Mouse (Mus musculus): ENCODE data around the gene Cox5a. TPM values are rescaled to one million over a fixed set of nuclear protein-coding genes. Genes with fewer than 3 reads are reported as not detected.

Gene Cox5a
- total and polyA plus RNA-seq, 3 experiments = 106 to 455 (median 129) TPM

DNA sequence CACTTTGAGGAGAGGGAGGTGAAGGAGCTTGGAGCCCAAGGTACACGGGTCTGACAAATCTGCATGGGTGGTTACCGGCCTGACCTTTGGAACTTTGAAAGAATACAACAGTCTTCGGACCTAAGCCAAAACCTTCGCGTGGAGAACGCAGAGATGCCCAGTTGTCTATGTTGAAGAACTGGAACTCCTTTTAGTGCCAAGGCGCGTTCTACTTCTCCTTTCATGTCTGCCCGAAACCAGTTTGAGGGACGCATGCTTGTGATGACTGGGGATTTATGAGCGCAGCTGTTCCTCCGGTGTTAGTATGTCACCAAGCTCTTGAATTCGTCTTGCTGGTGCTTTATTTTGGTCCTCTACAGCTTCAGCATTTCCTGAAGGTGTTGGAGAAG, 40.6 kb downstream of the Cox5a start:
- ATAC-seq (ENCODE audit: extremely low read depth, insufficient number of reproducible peaks, low FRiP score, poor library complexity, severe bottlenecking) (no peak), DNase-seq (ENCODE audit: low spot score) (no peak)
- no peaks in the 10 kb centered on the region for H3K27me3 ChIP-seq (ENCODE audit: insufficient read depth, low read length)
- H3K4me3 ChIP-seq (ENCODE audit: low read depth, low read length) = peak overlapping the region; percentile 77
- peaks cover 33% of the 10 kb centered on the region for H3K36me3 ChIP-seq (replicated peaks)
- peaks cover 37% of the 10 kb centered on the region for H3K4me1 ChIP-seq (ENCODE audit: insufficient read depth, low read depth, low read length)
- H3K9me3 ChIP-seq (replicated peaks) = no peaks in the 10 kb centered on the region
- no peak for TF ChIP-seq POLR2AphosphoS5 (IDR thresholded peaks at IDR 0.05; ENCODE audit: insufficient replicate concordance, low read depth, low read length)
- TF ChIP-seq CTCF (IDR thresholded peaks at IDR 0.05; ENCODE audit: low read depth, low read length) = no peak
- no peak for TF ChIP-seq GATA1 (IDR thresholded peaks at IDR 0.05; ENCODE audit: borderline replicate concordance, low read length)
- no peak for TF ChIP-seq TAL1 (conservative IDR thresholded peaks at IDR 0.05; ENCODE audit: low read depth, low read length)
- TF ChIP-seq GATA2 (IDR thresholded peaks at IDR 0.05; ENCODE audit: borderline replicate concordance, low read depth, low read length) = no peak

DNA sequence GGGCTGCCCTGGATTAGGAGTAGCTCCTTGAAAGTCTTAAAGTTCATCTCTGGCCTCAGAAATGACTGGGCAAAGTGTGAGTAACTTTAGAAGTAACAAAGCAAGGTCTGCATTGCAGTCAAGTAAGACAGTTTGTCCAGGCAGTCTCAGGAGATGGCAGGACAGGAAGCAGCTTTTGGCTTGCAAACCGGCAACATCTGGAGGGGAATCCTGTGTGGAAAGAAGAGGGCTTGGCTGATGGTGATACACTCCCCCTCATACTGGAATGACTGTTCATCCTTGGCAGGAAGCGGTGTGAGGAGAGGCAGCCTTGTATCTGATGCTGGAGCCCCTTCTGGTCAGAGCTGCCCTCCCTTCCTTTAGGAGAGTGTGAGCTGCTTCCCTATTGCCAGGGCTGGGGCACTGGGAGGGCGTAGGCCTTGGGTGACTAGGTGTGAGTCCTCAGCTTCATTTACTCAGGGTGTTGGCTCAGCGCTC, 41.9 kb downstream of the Cox5a start:
- ATAC-seq (ENCODE audit: extremely low read depth, insufficient number of reproducible peaks, low FRiP score, poor library complexity, severe bottlenecking) (no peak), DNase-seq (ENCODE audit: low spot score) (no peak)
- Histone ChIP-seq H3K27me3 (ENCODE audit: insufficient read depth, low read length) (no peaks in the 10 kb centered on the region), H3K9me3 (replicated peaks) (no peaks in the 10 kb centered on the region), H3K36me3 (replicated peaks) (peaks cover 46% of the 10 kb centered on the region), H3K4me1 (ENCODE audit: insufficient read depth, low read depth, low read length) (peaks cover 41% of the 10 kb centered on the region), H3K4me3 (ENCODE audit: low read depth, low read length) (no peak overlapping the region)
- no peak for TF ChIP-seq POLR2AphosphoS5 (IDR thresholded peaks at IDR 0.05; ENCODE audit: insufficient replicate concordance, low read depth, low read length)
- no peak for TF ChIP-seq CTCF (IDR thresholded peaks at IDR 0.05; ENCODE audit: low read depth, low read length)
- no peak for TF ChIP-seq GATA1 (IDR thresholded peaks at IDR 0.05; ENCODE audit: borderline replicate concordance, low read length)
- TF ChIP-seq TAL1 (conservative IDR thresholded peaks at IDR 0.05; ENCODE audit: low read depth, low read length) = no peak
- no peak for TF ChIP-seq GATA2 (IDR thresholded peaks at IDR 0.05; ENCODE audit: borderline replicate concordance, low read depth, low read length)

DNA sequence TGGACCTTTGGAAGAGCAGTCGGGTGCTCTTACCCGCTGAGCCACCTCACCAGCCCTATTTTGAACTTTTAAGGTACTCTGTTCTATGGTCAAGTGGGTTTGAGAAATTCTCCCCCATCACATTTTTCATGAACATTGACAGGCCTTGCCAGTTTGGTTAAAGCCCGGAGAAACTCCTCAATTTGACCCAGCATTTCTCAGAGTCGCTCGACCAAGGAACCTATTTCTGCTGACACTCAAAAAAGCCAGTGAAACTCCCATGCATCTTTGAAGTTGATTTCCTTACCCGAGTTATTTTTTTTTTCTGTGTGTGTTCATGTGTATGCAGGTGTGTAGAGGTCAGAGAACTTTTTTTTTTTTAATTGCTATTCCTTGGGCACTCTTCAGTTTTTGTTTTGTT, 43.5 kb downstream of the Cox5a start:
- DNase-seq (ENCODE audit: low spot score) (no peak), ATAC-seq (ENCODE audit: extremely low read depth, insufficient number of reproducible peaks, low FRiP score, poor library complexity, severe bottlenecking) (no peak)
- H3K4me1 ChIP-seq (ENCODE audit: insufficient read depth, low read depth, low read length) = peaks cover 32% of the 10 kb centered on the region
- H3K9me3 ChIP-seq (replicated peaks) = no peaks in the 10 kb centered on the region
- no peak overlapping the region for H3K4me3 ChIP-seq (ENCODE audit: low read depth, low read length)
- no peaks in the 10 kb centered on the region for H3K27me3 ChIP-seq (ENCODE audit: insufficient read depth, low read length)
- TF ChIP-seq POLR2AphosphoS5 (IDR thresholded peaks at IDR 0.05; ENCODE audit: insufficient replicate concordance, low read depth, low read length) (no peak), GATA2 (IDR thresholded peaks at IDR 0.05; ENCODE audit: borderline replicate concordance, low read depth, low read length) (no peak), GATA1 (IDR thresholded peaks at IDR 0.05; ENCODE audit: borderline replicate concordance, low read length) (no peak), TAL1 (conservative IDR thresholded peaks at IDR 0.05; ENCODE audit: low read depth, low read length) (no peak), CTCF (IDR thresholded peaks at IDR 0.05; ENCODE audit: low read depth, low read length) (no peak)
- H3K36me3 ChIP-seq (replicated peaks) = peaks cover 62% of the 10 kb centered on the region

DNA sequence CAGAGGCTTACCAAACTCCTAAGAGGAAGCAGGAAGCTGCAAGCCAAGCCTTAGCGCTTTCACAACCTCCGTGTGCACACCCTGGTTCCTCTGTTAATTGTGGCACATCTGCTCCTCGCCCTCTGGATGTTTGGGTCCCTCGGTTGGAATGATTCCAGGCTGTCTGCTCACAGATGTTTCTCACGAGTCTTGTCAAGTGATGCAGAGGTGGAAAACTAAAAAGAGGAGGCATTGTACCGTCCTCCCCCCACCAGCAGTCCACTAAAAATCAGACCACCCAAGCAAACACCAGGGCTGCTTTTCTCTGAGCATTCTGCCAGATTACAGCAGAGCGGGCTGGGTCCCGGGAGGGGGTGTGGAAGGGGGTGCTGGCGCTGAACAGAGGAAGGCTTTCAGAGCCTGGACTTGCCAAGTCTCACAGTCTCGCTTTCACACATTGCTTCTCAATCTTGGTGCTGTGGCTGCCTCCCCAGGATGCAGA, 44.7 kb downstream of the Cox5a start:
- ATAC-seq (ENCODE audit: extremely low read depth, insufficient number of reproducible peaks, low FRiP score, poor library complexity, severe bottlenecking) (no peak), DNase-seq (ENCODE audit: low spot score) (no peak)
- no peaks in the 10 kb centered on the region for H3K27me3 ChIP-seq (ENCODE audit: insufficient read depth, low read length)
- TF ChIP-seq TAL1 (conservative IDR thresholded peaks at IDR 0.05; ENCODE audit: low read depth, low read length) (no peak), CTCF (IDR thresholded peaks at IDR 0.05; ENCODE audit: low read depth, low read length) (no peak), GATA2 (IDR thresholded peaks at IDR 0.05; ENCODE audit: borderline replicate concordance, low read depth, low read length) (no peak), GATA1 (IDR thresholded peaks at IDR 0.05; ENCODE audit: borderline replicate concordance, low read length) (no peak)
- H3K4me3 ChIP-seq (ENCODE audit: low read depth, low read length) = no peak overlapping the region
- H3K9me3 ChIP-seq (replicated peaks) = no peaks in the 10 kb centered on the region
- H3K4me1 ChIP-seq (ENCODE audit: insufficient read depth, low read depth, low read length) = peaks cover 27% of the 10 kb centered on the region
- peaks cover 72% of the 10 kb centered on the region for H3K36me3 ChIP-seq (replicated peaks)

DNA sequence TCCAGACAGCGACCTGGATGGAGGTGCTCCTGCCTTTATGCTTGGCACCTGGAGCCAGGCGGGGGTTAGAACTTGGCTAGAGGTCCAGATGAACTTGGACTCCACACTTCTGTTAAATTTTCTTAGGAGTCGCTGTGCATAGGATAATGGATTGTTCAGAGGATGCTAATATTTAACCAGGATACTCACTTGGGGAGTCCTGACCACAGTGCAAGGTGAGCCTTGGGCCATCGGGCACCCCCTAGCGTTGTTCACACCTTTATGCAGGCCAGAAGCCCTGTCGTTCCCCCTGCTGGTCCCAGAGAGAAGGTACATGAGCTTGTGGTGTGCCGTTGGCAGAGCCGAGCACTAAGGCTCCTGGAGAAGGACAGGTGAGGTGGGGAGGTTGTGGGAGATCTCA, 45.8 kb downstream of the Cox5a start:
- peaks cover 78% of the 10 kb centered on the region for H3K36me3 ChIP-seq (replicated peaks)
- DNase-seq (ENCODE audit: low spot score) = no peak
- H3K27me3 ChIP-seq (ENCODE audit: insufficient read depth, low read length) = no peaks in the 10 kb centered on the region
- H3K4me1 ChIP-seq (ENCODE audit: insufficient read depth, low read depth, low read length) = peaks cover 21% of the 10 kb centered on the region
- no peak for ATAC-seq (ENCODE audit: extremely low read depth, insufficient number of reproducible peaks, low FRiP score, poor library complexity, severe bottlenecking)
- no peak for TF ChIP-seq CTCF (IDR thresholded peaks at IDR 0.05; ENCODE audit: low read depth, low read length)
- no peak for TF ChIP-seq TAL1 (conservative IDR thresholded peaks at IDR 0.05; ENCODE audit: low read depth, low read length)
- no peak for TF ChIP-seq GATA2 (IDR thresholded peaks at IDR 0.05; ENCODE audit: borderline replicate concordance, low read depth, low read length)
- TF ChIP-seq POLR2AphosphoS5 (IDR thresholded peaks at IDR 0.05; ENCODE audit: insufficient replicate concordance, low read depth, low read length) = no peak
- no peak for TF ChIP-seq GATA1 (IDR thresholded peaks at IDR 0.05; ENCODE audit: borderline replicate concordance, low read length)
- H3K4me3 ChIP-seq (ENCODE audit: low read depth, low read length) = no peak overlapping the region
- H3K9me3 ChIP-seq (replicated peaks) = no peaks in the 10 kb centered on the region

DNA sequence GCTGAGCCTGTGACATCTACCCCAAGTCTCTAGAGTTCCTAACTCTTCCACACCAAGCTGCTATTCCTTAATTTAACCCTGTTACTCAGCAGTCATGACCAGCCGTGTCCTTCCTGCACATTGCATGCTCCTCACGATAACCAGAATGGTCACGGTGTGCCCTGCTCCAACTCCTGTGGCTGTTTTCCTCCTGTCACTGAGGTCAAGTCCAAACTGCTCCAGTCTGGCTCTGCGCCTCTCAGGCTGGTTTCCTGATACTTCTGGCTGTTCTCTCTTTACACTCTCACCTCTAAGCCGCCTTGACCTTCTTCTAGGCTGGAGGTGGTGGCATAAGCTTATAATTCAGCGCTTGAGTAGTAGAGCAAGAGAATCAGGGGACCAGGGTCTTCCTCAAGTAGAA, 47.4 kb downstream of the Cox5a start:
- no peak for DNase-seq (ENCODE audit: low spot score)
- Histone ChIP-seq H3K4me3 (ENCODE audit: low read depth, low read length) (no peak overlapping the region), H3K4me1 (ENCODE audit: insufficient read depth, low read depth, low read length) (peaks cover 8% of the 10 kb centered on the region), H3K27me3 (ENCODE audit: insufficient read depth, low read length) (no peaks in the 10 kb centered on the region), H3K9me3 (replicated peaks) (no peaks in the 10 kb centered on the region), H3K36me3 (replicated peaks) (peaks cover 81% of the 10 kb centered on the region)
- ATAC-seq (ENCODE audit: extremely low read depth, insufficient number of reproducible peaks, low FRiP score, poor library complexity, severe bottlenecking) = no peak
- no peak for TF ChIP-seq GATA1 (IDR thresholded peaks at IDR 0.05; ENCODE audit: borderline replicate concordance, low read length)
- TF ChIP-seq POLR2AphosphoS5 (IDR thresholded peaks at IDR 0.05; ENCODE audit: insufficient replicate concordance, low read depth, low read length) = no peak
- TF ChIP-seq GATA2 (IDR thresholded peaks at IDR 0.05; ENCODE audit: borderline replicate concordance, low read depth, low read length) = no peak
- TF ChIP-seq TAL1 (conservative IDR thresholded peaks at IDR 0.05; ENCODE audit: low read depth, low read length) = no peak
- TF ChIP-seq CTCF (IDR thresholded peaks at IDR 0.05; ENCODE audit: low read depth, low read length) = no peak
